Mouse (Mus musculus) kidney, adult 8-10 months (tissue): ENCODE data around the gene Insr.
"Not testable (repeated sequence)": the region's sequence is repeated elsewhere in the genome, so short reads cannot be mapped to it uniquely, and the experiment has no call there.

Experiments used
- DNase-seq, 2 experiments: peaks; one replicate each; pipeline ENCODE4 v3.0.0; 2022

The Insr gene

DNA sequence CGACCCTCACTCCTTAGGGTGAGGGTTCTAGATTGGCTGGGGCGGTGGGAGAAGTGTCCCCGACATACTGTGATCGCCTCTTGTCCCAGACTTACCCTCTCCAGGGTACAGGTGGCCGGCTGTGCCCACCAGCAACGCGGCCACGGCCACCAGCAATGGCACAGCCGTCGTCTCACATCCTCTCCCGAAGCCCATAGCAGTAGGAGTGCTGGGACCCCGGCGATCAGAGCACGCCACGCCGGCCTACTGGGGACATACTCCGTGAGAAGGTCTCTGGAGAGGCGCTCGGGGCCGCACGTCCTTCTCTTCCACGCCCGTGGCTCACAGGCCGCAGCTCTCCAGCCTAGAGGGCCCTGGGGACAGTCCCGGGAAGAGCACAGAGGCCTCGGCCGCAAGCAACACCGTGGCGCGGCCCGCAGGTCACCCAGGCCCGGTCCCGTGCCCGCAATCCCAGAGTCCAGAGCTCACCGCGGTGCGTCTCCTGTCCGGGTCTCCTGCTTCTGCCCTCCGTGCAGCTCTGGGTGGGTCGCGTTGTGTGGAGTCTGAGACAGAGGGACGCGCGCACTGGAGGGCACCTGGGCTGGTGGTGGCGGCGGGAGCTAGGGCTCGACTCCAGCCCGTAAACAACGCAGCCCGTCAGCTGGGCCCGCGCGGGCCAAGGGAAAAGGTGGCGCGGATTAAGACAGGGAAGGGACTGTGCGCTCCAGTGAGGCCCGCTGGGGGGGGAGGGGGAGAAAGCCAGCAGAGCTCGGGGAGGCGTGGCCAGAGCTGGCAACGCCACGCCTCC lies at the start of gene Insr:
TSS of gene Insr (minus strand) at position 684 of the 787 bp plus-strand sequence.
- DNase-seq = peak; percentile 94 to 96

DNA sequence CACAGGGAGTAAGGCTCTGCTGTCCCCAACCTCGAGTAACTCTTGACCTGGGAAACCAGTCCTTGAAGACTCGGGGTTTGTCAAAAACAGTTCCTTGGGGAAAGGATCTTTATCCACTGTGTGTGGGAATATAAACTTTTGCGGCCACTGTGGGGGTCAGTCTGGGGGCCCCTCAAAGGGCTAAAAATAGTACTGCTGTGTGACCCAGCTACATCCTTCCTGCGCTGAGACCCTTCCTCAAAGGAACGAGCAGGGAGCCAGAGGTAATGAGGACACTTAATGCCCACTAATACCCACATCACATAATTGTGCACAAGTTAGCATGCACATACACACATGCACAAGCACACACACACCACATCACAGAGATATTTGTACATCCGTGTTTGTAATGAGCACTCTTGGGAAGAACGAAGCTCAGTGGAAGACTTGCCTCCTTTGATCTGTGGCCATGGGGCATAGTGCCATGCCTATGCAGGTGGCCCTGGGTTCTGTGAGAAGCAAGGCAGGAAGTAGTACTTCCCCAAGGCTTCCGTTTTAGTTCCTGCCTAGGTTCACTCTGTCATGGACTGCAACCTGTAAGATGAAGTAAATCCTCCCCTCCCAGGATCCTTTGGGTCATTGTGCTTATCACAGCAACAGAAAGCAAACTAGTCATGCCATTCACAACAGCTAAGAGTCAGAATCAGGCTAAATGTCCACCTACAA lies 48.3 kb upstream of the Insr start:
- DNase-seq = peak in 1 of 2 experiments; percentile 6

DNA sequence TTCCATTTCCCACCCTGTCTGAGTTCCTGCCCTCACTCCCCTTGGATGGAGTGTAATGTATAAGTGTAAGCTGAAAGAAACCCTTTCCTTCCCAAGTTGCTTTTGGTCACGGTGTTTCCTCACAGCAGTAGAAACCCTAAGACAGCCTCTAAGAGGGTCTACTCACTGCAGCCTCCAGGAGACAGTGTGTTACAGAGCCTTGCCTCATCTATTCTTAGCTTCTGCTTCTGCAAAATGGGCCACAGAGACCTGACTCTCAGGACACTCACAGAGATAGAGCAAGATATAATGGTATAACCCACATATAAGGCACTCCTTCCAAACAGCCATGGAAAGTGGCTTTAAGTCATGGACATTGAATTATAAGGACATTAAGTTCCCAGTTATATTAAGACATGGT lies 47.6 kb upstream of the Insr start:
- no peak for DNase-seq

DNA sequence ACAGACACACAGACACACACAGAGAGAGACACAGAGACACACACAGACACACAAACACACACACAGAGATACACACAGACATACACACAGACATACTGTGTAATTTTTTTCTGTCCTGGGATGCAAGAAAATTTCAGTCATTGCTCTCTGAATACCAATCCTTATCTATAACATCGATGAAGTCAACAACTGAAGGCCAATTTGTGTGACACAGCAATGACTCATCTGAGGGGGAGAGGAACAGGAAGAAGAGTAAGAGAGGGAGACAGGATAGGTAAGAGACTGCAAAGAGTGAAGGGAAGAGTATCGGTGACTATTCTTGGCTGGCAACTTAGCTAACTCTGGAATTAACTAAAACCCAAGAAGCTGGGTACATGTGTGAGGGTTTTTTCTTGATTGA lies 44.8 kb upstream of the Insr start:
- DNase-seq = no peak

DNA sequence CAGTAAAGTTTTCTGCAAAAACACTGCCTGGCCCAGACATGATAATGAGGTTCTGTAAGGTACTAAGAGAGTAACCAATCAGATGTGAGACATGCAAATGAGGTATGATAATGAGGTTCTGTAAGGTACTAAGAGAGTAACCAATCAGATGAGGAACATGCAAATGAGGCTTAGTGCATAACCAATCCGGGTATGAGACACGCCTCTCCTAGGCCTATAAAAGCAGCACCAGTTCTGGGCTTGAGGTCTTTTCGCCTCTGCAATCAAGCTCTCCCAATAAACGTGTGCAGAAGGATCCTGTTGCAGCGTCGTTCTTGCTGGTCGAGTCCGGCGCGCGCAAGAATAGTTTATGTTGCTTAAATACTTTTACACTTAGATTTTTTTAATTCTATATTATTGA lies 39.9 kb upstream of the Insr start:
- not testable (repeated sequence) for DNase-seq

DNA sequence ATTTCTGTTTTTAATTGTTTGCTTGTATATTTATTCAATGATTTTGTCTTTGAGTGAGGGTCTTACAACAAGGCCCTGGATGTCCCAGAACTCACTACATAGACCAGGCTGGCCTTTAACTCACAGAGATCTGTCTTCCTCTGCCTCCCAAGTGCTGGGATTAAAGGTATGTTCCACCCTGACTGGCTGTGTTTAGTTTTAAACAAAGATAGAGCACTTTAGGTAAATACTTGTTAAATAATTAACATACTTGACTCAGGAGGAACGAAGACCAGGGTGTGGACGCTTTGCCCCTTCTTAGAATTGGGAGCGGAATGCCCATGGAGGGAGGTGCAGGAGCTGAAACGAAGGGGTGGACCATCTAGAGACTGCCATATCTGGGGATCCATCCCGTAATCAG lies 37.2 kb upstream of the Insr start:
- no peak for DNase-seq

- DNase-seq = no peak
Observed at GRCm38 (mm10) chr8:3314345-3314744, 34.9 kb upstream of the Insr start.

- no peak for DNase-seq
Observed at GRCm38 (mm10) chr8:3313843-3314242, 34.4 kb upstream of the Insr start.

DNA sequence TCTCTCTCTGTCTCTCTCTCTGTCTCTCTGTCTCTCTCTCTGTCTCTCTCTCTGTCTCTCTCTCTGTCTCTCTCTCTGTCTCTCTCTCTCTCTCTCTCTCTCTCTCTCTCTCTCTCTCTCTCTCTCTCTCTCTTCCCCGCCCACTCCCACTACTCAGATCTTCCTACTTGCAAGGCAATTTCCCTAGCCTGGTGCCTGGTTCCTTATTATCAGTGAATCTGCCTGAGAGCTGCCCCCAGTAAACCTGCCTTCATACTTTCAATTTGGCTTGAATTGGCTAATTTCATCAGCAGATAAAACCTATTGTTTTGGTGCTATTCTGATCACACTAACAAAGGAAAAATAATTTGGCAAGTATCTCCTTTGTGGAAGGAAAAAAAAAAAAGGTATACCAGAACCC lies 34.0 kb upstream of the Insr start:
- DNase-seq = not testable (repeated sequence)

DNA sequence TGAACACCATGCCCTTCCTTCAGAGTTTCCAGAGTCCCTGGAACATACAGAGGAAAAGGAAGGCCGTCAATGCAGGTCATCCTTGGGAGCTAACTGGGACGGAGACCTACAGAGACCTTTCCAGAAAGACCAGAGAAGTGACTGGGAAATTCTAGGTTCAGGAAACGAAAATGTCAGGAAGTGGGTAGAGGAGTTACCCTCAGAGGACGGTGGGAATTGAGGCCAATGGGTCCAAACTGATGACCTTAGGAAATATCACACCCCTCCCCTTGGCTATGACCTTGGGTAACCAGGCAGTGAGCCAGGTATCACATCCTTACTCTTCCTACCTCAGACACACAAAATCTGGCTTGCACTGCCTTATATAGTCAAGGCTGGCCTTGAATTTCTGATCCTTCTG lies 32.1 kb upstream of the Insr start:
- DNase-seq = no peak

DNA sequence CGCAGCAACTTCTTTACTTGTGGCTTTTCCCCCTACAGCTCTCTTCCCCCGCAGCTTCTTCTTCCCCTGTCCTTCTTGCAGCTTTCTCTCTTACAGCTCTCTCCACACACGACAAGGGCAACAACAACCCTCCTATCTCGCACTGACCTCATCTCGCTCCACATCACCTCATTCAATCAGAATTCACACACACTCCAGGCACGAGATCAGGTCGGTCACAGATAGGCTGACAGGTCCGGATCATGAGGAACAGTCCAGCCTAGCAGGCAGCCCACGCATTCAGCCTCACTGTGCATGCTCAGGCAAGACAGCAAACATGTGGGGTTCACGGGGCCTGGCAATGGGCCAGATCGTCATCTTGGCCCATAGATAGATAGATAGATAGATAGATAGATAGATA lies 30.2 kb upstream of the Insr start:
- no peak for DNase-seq

DNA sequence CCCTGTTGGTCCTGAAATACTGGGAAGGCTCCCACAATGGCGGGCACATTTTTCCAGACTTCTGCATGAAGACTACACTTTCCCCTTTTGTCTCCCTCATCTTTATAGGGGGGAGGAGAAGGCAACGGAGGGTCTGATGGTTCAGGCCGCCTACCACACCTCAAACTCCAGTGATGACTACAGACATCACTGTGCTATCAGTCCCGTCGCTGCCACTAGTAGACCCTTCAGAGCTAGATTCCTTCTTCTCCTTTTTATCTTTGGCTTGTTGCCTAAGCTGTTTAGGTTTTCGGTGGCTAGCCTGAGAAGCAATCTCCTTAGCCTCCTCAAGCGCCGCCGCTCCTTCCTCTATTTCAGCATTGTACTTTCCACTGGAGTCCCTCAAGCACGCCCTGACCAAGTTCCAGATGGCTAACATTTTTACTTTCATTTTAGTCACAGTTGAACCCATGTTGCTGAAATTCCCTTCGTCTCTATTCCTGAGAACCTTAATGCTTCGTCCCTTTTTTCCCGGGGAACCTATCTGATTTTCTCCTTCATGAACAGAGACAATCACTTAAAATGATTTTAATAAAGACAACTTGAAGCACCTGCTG lies 28.9 kb upstream of the Insr start:
- not testable (repeated sequence) for DNase-seq

DNA sequence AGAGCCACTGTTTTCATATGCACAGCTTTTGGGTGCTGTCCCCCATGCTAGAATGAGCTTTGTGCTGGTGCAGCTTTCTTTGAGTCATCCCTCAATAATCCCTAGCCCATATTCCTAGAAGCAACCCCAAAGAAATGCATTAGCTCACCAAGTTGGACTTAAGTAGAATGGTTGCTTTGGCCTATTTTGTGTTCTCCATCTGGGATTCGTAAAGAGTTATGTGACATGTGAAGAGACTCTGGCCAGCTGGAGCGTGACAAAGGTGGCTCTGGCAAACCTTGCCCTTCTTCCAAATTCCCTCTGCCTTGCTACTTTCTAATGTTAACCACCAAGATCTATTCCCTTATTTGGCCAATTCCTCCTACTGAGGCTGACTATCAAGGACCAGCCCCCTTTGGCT lies 22.7 kb upstream of the Insr start:
- no peak for DNase-seq

- no peak for DNase-seq
Observed at GRCm38 (mm10) chr8:3299322-3299721, 19.9 kb upstream of the Insr start.

DNA sequence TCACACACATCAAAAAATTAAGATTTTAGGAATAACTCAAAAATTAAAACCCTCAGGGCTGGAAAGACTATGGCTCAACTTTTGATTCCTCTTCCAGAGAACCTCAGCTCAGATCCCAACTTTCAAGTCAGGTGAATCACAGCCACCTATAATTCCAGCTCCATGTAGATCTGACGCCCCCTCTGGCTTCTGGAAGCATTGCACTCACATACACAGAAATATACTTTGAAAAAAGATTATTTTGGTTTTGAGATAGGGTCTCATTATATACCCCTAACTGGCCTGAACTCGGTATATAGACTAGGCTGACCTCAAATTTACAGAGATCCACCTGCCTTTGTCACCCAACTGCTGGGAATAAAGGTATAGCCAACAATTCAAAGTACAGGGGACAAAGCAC lies 6.4 kb upstream of the Insr start:
- no peak for DNase-seq

DNA sequence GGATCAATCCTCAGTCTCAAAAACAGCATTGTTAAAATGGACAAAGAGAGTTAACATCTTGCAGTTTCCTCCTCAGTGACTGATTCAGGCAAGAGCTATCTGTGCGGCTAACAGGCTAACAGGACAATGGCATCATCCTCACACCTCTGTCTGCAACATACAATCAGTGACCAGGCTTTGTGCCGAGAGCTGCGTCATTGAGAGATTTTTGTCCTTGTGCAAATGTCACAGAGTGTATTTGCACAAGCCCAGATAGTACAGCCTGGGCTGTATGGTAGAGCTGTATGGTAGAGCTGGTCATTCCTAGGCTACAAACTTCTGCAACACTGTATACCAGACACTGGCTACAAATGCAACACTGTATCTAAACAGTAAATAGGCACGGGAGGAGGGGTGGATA lies 5.2 kb upstream of the Insr start:
- no peak for DNase-seq

DNA sequence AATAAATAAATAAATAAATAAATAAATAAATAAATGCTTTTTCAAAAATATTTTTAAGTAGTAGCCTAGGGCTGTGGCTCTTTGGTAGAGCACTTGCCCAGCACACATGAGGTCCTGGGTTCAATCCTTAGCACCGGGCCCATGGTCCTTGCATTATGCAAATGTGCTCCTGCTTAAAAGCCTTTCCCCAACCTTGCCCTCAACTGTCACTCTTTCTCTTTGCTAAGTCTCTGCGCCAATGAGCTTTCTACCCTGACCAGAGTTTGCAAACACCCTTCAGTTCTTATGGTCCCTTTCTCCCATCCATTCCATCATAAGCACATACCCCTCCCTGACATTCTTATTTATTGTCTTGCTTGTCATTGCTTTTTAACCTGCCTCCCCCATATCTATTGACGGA lies 1.9 kb upstream of the Insr start:
- no peak for DNase-seq

DNA sequence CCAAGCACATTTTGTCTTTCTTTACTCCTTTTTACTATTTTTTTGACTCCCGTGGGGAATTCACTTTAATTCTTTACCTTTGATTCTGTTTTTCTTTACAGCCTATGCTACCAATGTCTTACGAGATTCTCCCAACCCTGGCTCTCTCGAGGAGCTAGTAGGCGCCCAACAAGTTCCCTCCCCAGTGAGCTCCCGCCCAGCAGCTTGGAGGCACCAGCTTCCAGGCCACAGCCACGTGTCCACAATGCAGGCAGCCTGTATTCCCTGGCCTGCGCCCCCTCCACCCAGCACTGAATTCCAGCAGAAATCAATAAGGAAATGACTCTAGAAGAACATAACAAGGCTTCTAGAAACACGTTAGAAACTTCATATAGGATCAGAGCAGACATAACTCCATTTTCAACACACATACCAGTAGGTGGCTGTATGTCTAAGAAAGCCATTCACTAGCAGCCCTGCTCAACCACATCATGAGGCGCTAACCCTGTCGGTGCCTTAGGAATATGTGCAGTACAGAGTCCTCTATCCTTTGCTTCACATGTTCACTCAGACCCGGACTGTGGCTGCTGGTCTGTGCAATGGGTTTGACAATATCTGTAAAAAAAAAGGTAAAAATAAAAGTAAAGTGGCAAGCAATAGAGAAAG lies 971 bp upstream of the Insr start:
- peak in 1 of 2 experiments; percentile 40 for DNase-seq

GRCm38 (mm10) chr8:3279721-3280077 lies 282 bp upstream of the Insr start:
- DNase-seq = no peak

DNA sequence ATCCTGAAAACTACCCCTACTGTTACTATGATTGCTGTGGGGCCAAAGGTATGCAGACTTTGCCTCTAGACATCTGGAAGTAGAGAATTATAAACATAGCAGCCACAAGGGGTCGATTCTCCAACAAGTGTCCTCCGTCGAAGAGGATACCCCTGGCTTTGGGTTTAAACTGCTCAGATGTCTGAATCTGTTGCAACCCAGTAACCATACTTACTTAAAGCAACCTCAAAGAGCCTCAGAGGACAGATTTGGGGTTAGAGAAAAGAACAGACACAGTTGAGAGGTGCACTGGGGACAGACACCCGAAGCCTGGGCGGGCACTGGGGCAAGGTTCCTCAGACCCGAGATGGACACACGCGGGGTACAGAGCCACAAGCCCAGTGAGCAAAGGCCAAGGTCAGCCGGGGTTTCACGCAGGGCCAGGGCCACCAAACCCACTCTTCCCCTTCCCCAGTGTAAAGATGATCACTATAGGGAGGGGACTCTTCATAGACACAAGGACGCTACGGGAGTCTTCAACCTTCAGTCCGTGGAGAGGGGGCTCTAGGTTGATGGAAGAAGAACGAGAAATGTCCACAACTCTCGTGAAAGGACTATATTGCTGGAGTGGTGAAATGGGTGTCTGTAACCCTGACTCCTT lies 1.1 kb downstream of the Insr start:
- peak in 1 of 2 experiments; percentile 47 for DNase-seq

DNA sequence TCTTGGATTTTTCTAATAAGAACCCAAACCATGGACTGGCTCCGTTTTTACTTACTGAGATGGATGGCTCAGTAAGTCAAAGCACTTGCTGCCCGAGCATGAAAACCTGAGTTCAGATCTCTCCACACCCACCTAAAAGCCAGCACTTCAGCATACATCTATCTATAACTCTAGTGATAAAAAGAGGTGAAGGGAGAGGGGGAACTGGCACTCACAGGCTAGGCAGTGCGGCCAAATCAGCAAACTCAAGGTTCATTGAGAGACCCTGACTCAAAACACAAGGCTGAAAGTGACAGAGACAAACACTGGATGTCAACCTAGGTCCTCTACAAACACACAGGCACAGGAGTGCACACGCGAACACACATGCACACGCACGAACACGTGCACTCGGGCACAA lies 2.2 kb downstream of the Insr start:
- DNase-seq = no peak

GRCm38 (mm10) chr8:3276009-3276408 lies 3.4 kb downstream of the Insr start:
- peak; percentile 72 to 75 for DNase-seq

- no peak for DNase-seq
Observed at GRCm38 (mm10) chr8:3275189-3275588, 4.2 kb downstream of the Insr start.
